Mouse (Mus musculus) liver, embryonic 15.5 days (tissue): ENCODE results near the gene Unc13d. TPM values are rescaled to one million over a fixed set of nuclear protein-coding genes. Genes with fewer than 3 reads are reported as not detected.
A peak's percentile ranks its signal among the peaks of the same experiment; 100 is the strongest.

Experiments
- ATAC-seq: fragments of 200-750 bp; cut with Nextera tagmentation; 2 replicates; pipeline ENCODE4 v1.8.0; 2017; ENCODE audit warnings: moderate number of reproducible peaks, mild to moderate bottlenecking, moderate library complexity; ENCODE audit not compliant: insufficient read depth
- H3K27ac ChIP-seq: fragments of 300-500 bp; sonication (generic); replicated peaks from 2 replicates; pipeline ENCODE4 v1.5.1; 2015; ENCODE audit warnings: mild to moderate bottlenecking, inconsistent platforms
- H3K27me3 ChIP-seq: fragments of 300-500 bp; sonication (generic); 2 replicates; pipeline ENCODE4 v1.6.1; 2015; ENCODE audit warnings: mild to moderate bottlenecking, inconsistent platforms
- H3K36me3 ChIP-seq: fragments of 300-500 bp; sonication (generic); replicated peaks from 2 replicates; pipeline ENCODE4 v1.6.1; 2015; ENCODE audit warnings: moderate library complexity, mild to moderate bottlenecking, inconsistent platforms
- H3K4me1 ChIP-seq: fragments of 300-500 bp; sonication (generic); replicated peaks from 2 replicates; pipeline ENCODE4 v1.6.1; 2015; ENCODE audit warnings: inconsistent platforms
- H3K4me2 ChIP-seq: fragments of 300-500 bp; sonication (generic); 2 replicates; pipeline ENCODE4 v1.6.1; 2015; ENCODE audit warnings: moderate library complexity, mild to moderate bottlenecking, inconsistent platforms
- H3K4me3 ChIP-seq: fragments of 300-500 bp; sonication (generic); replicated peaks from 2 replicates; pipeline ENCODE4 v1.5.1; 2015; ENCODE audit warnings: mild to moderate bottlenecking, inconsistent platforms
- H3K9ac ChIP-seq: fragments of 300-500 bp; sonication (generic); 2 replicates; pipeline ENCODE4 v1.6.1; 2015; ENCODE audit warnings: moderate library complexity, mild to moderate bottlenecking, inconsistent platforms
- H3K9me3 ChIP-seq: fragments of 300-500 bp; sonication (generic); replicated peaks from 2 replicates; pipeline ENCODE4 v1.6.1; 2016; ENCODE audit warnings: inconsistent platforms
- WGBS: fragments of 180-500 bp; shearing (Covaris S2); methylation state at CpG from one replicate; pipeline ENCODE4 v1.1.7; 2015; ENCODE audit warnings: mixed read lengths; ENCODE audit not compliant: insufficient replicate concordance; 5-methylcytosine and 5-hydroxymethylcytosine counted together
- polyA plus RNA-seq: library from polyadenylated mRNA; unstranded; fragments of >200 nt; fragmentation: Nextera tagmentation; extraction: Ambion mirVana; gene quantifications from 2 replicates; pipeline ENCODE4 v1.2.1, GENCODE M21; 2015

The Unc13d gene
- polyA plus RNA-seq, 1 experiment from 2014 or later = 21.4 TPM

- H3K9me3 ChIP-seq = no peaks in the 10 kb centered on the region
- 87% methylated on average over 11 of the region's 11 CpGs for WGBS
- H3K36me3 ChIP-seq = peaks cover 98% of the 10 kb centered on the region
- no peaks in the 10 kb centered on the region for H3K27me3 ChIP-seq
- no peak for ATAC-seq
- no peak overlapping the region for H3K4me3 ChIP-seq
- no peak overlapping the region for H3K9ac ChIP-seq
- no peak overlapping the region for H3K4me2 ChIP-seq
- H3K27ac ChIP-seq = no peak overlapping the region
- peaks cover 35% of the 10 kb centered on the region for H3K4me1 ChIP-seq
These were observed 18.1 kb downstream of the Unc13d start for GRCm38 (mm10) chr11:116059691-116060025.

- Histone ChIP-seq H3K27ac (no peak overlapping the region), H3K4me2 (no peak overlapping the region), H3K4me3 (no peak overlapping the region), H3K27me3 (no peaks in the 10 kb centered on the region), H3K9ac (no peak overlapping the region), H3K36me3 (peaks cover 98% of the 10 kb centered on the region), H3K9me3 (no peaks in the 10 kb centered on the region), H3K4me1 (peaks cover 36% of the 10 kb centered on the region)
- 84% methylated on average over 17 of the region's 17 CpGs for WGBS
- ATAC-seq = no peak
These were observed 18.7 kb downstream of the Unc13d start for GRCm38 (mm10) chr11:116058868-116059690.

GRCm38 (mm10) chr11:116058022-116058614, 19.6 kb downstream of the Unc13d start:
- no peak for ATAC-seq
- 66% methylated on average over 12 of the region's 12 CpGs for WGBS
- peak overlapping the region; percentile 21; the same call in 1 of the 2 replicates for H3K4me2 ChIP-seq
- peaks cover 46% of the 10 kb centered on the region for H3K4me1 ChIP-seq
- H3K27me3 ChIP-seq = no peaks in the 10 kb centered on the region
- peaks cover 98% of the 10 kb centered on the region for H3K36me3 ChIP-seq
- H3K9ac ChIP-seq = no peak overlapping the region
- H3K9me3 ChIP-seq = no peaks in the 10 kb centered on the region
- H3K27ac ChIP-seq = no peak overlapping the region
- no peak overlapping the region for H3K4me3 ChIP-seq

- peaks cover 98% of the 10 kb centered on the region for H3K36me3 ChIP-seq
- 26% methylated on average over 4 of the region's 4 CpGs for WGBS
- peaks cover 52% of the 10 kb centered on the region for H3K4me1 ChIP-seq
- H3K4me2 ChIP-seq = peak overlapping the region; percentile 21; the same call in 1 of the 2 replicates
- no peak overlapping the region for H3K4me3 ChIP-seq
- no peaks in the 10 kb centered on the region for H3K27me3 ChIP-seq
- ATAC-seq = peak; percentile 69
- peak overlapping the region; percentile 75 for H3K27ac ChIP-seq
- no peaks in the 10 kb centered on the region for H3K9me3 ChIP-seq
- no peak overlapping the region; the same call in 1 of the 2 replicates for H3K9ac ChIP-seq
These were observed 20.4 kb downstream of the Unc13d start for GRCm38 (mm10) chr11:116057237-116057881.

GRCm38 (mm10) chr11:116055873-116056272, 21.9 kb downstream of the Unc13d start:
- ATAC-seq = no peak
- peaks cover 98% of the 10 kb centered on the region for H3K36me3 ChIP-seq
- no peaks in the 10 kb centered on the region for H3K9me3 ChIP-seq
- H3K27ac ChIP-seq = no peak overlapping the region
- 0 out of 2 replicates have a peak overlapping the region, but pooled peaks have one; percentile 2 for H3K4me2 ChIP-seq
- 56% methylated on average over 11 of the region's 11 CpGs for WGBS
- H3K4me3 ChIP-seq = no peak overlapping the region
- H3K9ac ChIP-seq = no peak overlapping the region
- H3K4me1 ChIP-seq = peaks cover 52% of the 10 kb centered on the region
- no peaks in the 10 kb centered on the region for H3K27me3 ChIP-seq

GRCm38 (mm10) chr11:116053510-116054229, 24.1 kb downstream of the Unc13d start:
- Histone ChIP-seq H3K4me1 (peaks cover 52% of the 10 kb centered on the region), H3K4me2 (no peak overlapping the region), H3K27ac (no peak overlapping the region), H3K4me3 (no peak overlapping the region), H3K27me3 (no peaks in the 10 kb centered on the region), H3K9me3 (no peaks in the 10 kb centered on the region), H3K9ac (no peak overlapping the region), H3K36me3 (peaks cover 98% of the 10 kb centered on the region)
- ATAC-seq = peak; percentile 47; the same call in 1 of the 2 replicates
- 71% methylated on average over 9 of the region's 9 CpGs for WGBS

- Histone ChIP-seq H3K9ac (no peak overlapping the region), H3K4me2 (no peak overlapping the region), H3K4me1 (peaks cover 20% of the 10 kb centered on the region), H3K36me3 (peaks cover 100% of the 10 kb centered on the region), H3K4me3 (no peak overlapping the region), H3K27me3 (no peaks in the 10 kb centered on the region), H3K9me3 (no peaks in the 10 kb centered on the region), H3K27ac (no peak overlapping the region)
- WGBS = 86% methylated on average over 4 of the region's 4 CpGs
- ATAC-seq = no peak
These were observed 27.6 kb downstream of the Unc13d start for GRCm38 (mm10) chr11:116050196-116050595.

GRCm38 (mm10) chr11:116049610-116050009, 28.2 kb downstream of the Unc13d start:
- ATAC-seq = no peak
- Histone ChIP-seq H3K4me1 (peaks cover 16% of the 10 kb centered on the region), H3K36me3 (peaks cover 96% of the 10 kb centered on the region), H3K9me3 (no peaks in the 10 kb centered on the region), H3K9ac (no peak overlapping the region), H3K27ac (no peak overlapping the region), H3K4me2 (no peak overlapping the region), H3K4me3 (no peak overlapping the region), H3K27me3 (no peaks in the 10 kb centered on the region)
- 89% methylated on average over 2 of the region's 2 CpGs for WGBS

GRCm38 (mm10) chr11:116045173-116045572, 32.6 kb downstream of the Unc13d start:
- WGBS = 89% methylated on average over 6 of the region's 6 CpGs
- no peak for ATAC-seq
- H3K27me3 ChIP-seq = no peaks in the 10 kb centered on the region

GRCm38 (mm10) chr11:116043286-116043685, 34.5 kb downstream of the Unc13d start:
- Histone ChIP-seq H3K4me1 (peaks cover 7% of the 10 kb centered on the region; the same call in 1 of the 2 replicates), H3K36me3 (peaks cover 66% of the 10 kb centered on the region)

More at GRCm38 (mm10) chr11:116045173-116045572, 32.6 kb downstream of the Unc13d start:
- peaks cover 7% of the 10 kb centered on the region; the same call in 1 of the 2 replicates for H3K4me1 ChIP-seq
- no peak overlapping the region for H3K9ac ChIP-seq
- H3K9me3 ChIP-seq = no peaks in the 10 kb centered on the region
- no peak overlapping the region for H3K27ac ChIP-seq
- H3K36me3 ChIP-seq = peaks cover 73% of the 10 kb centered on the region
- H3K4me2 ChIP-seq = no peak overlapping the region
- no peak overlapping the region for H3K4me3 ChIP-seq

More at GRCm38 (mm10) chr11:116043286-116043685, 34.5 kb downstream of the Unc13d start:
- WGBS = 86% methylated on average over 1 of the region's 1 CpGs
- Histone ChIP-seq H3K9ac (no peak overlapping the region), H3K27me3 (no peaks in the 10 kb centered on the region), H3K4me2 (no peak overlapping the region), H3K9me3 (no peaks in the 10 kb centered on the region), H3K4me3 (no peak overlapping the region), H3K27ac (no peak overlapping the region)
- ATAC-seq = no peak
